Mouse (Mus musculus): Measurements from ENCODE around the gene Camk2d. TPM values are rescaled to one million over a fixed set of nuclear protein-coding genes. Genes with fewer than 3 reads are reported as not detected.

The Camk2d gene
- polyA plus RNA-seq, 1 experiment from 2014 or later, result 15.4 TPM

DNA sequence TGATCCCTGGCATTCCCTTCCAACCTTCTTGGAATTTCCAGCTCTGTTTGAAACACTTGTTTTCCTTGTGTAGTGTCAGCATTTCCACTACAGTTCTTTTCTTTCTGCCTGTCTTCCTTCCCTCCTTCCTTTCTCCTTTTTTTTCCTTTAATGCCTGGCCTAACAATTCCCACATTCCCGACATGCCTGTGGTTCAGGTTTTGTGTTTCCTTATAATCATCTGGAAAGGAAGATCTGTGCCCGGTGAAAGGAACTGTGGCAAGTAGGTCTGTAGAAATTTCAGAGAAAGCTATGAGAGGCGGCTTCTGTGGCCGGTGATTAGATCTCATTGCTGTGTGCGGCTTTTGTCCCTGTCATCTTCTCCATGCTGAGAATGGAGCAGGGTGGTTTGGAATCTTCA lies 139.1 kb downstream of the Camk2d start:
- Histone ChIP-seq H3K4me3 (ENCODE audit: low read depth, low read length) (no peak overlapping the region), H3K27me3 (ENCODE audit: control insufficient read depth, insufficient read depth, low read length) (no peaks in the 10 kb centered on the region), H3K27ac (replicated peaks; ENCODE audit: low read depth, low read length) (no peak overlapping the region), H3K9me3 (ENCODE audit: control insufficient read depth, low read length) (no peaks in the 10 kb centered on the region), H3K9ac (ENCODE audit: low read length) (no peak overlapping the region), H3K4me2 (ENCODE audit: low read depth, severe bottlenecking) (no peak overlapping the region), H3K4me1 (ENCODE audit: control insufficient read depth, insufficient read depth, low read length) (no peaks in the 10 kb centered on the region), H3K36me3 (ENCODE audit: control insufficient read depth, insufficient read depth, low read length) (no peaks in the 10 kb centered on the region)
- ATAC-seq (ENCODE audit: insufficient number of reproducible peaks, low FRiP score, low TSS enrichment, low read depth) (no peak), DNase-seq (ENCODE audit: low spot score) (no peak)
- 87% methylated on average over 5 of the region's 5 CpGs for WGBS

GRCm38 (mm10) chr3:126737128-126737527 lies 141.0 kb downstream of the Camk2d start:
- 99% methylated on average over 2 of the region's 2 CpGs for WGBS
- no peak for DNase-seq (ENCODE audit: low spot score)
- H3K9ac ChIP-seq (ENCODE audit: low read length), result no peak overlapping the region
- no peaks in the 10 kb centered on the region for H3K36me3 ChIP-seq (ENCODE audit: control insufficient read depth, insufficient read depth, low read length)
- no peak overlapping the region for H3K4me2 ChIP-seq (ENCODE audit: low read depth, severe bottlenecking)
- no peaks in the 10 kb centered on the region for H3K9me3 ChIP-seq (ENCODE audit: control insufficient read depth, low read length)
- no peaks in the 10 kb centered on the region for H3K27me3 ChIP-seq (ENCODE audit: control insufficient read depth, insufficient read depth, low read length)
- H3K4me1 ChIP-seq (ENCODE audit: control insufficient read depth, insufficient read depth, low read length), result no peaks in the 10 kb centered on the region
- no peak overlapping the region for H3K4me3 ChIP-seq (ENCODE audit: low read depth, low read length)
- no peak overlapping the region for H3K27ac ChIP-seq (replicated peaks; ENCODE audit: low read depth, low read length)
- no peak for ATAC-seq (ENCODE audit: insufficient number of reproducible peaks, low FRiP score, low TSS enrichment, low read depth)

- DNase-seq (ENCODE audit: low spot score) (no peak), ATAC-seq (ENCODE audit: insufficient number of reproducible peaks, low FRiP score, low TSS enrichment, low read depth) (no peak)
- H3K4me1 ChIP-seq (ENCODE audit: control insufficient read depth, insufficient read depth, low read length), result no peaks in the 10 kb centered on the region
- H3K4me3 ChIP-seq (ENCODE audit: low read depth, low read length), result no peak overlapping the region
- no peaks in the 10 kb centered on the region for H3K27me3 ChIP-seq (ENCODE audit: control insufficient read depth, insufficient read depth, low read length)
- no peaks in the 10 kb centered on the region for H3K9me3 ChIP-seq (ENCODE audit: control insufficient read depth, low read length)
- no peaks in the 10 kb centered on the region for H3K36me3 ChIP-seq (ENCODE audit: control insufficient read depth, insufficient read depth, low read length)
- WGBS, result 97% methylated on average over 1 of the region's 1 CpGs
- no peak overlapping the region for H3K27ac ChIP-seq (replicated peaks; ENCODE audit: low read depth, low read length)
- H3K4me2 ChIP-seq (ENCODE audit: low read depth, severe bottlenecking), result no peak overlapping the region
- no peak overlapping the region for H3K9ac ChIP-seq (ENCODE audit: low read length)
Measured at GRCm38 (mm10) chr3:126740146-126740545, 144.0 kb downstream of the Camk2d start.

GRCm38 (mm10) chr3:126744432-126745133 lies 148.5 kb downstream of the Camk2d start:
- H3K4me2 ChIP-seq (ENCODE audit: low read depth, severe bottlenecking), result no peak overlapping the region
- H3K36me3 ChIP-seq (ENCODE audit: control insufficient read depth, insufficient read depth, low read length), result no peaks in the 10 kb centered on the region
- ATAC-seq (ENCODE audit: insufficient number of reproducible peaks, low FRiP score, low TSS enrichment, low read depth), result no peak
- no peak for DNase-seq (ENCODE audit: low spot score)
- no peak overlapping the region for H3K9ac ChIP-seq (ENCODE audit: low read length)
- H3K27ac ChIP-seq (replicated peaks; ENCODE audit: low read depth, low read length), result no peak overlapping the region
- H3K9me3 ChIP-seq (ENCODE audit: control insufficient read depth, low read length), result no peaks in the 10 kb centered on the region
- 77% methylated on average over 3 of the region's 3 CpGs for WGBS
- H3K4me3 ChIP-seq (ENCODE audit: low read depth, low read length), result no peak overlapping the region
- H3K27me3 ChIP-seq (ENCODE audit: control insufficient read depth, insufficient read depth, low read length), result no peaks in the 10 kb centered on the region
- no peaks in the 10 kb centered on the region for H3K4me1 ChIP-seq (ENCODE audit: control insufficient read depth, insufficient read depth, low read length)

DNA sequence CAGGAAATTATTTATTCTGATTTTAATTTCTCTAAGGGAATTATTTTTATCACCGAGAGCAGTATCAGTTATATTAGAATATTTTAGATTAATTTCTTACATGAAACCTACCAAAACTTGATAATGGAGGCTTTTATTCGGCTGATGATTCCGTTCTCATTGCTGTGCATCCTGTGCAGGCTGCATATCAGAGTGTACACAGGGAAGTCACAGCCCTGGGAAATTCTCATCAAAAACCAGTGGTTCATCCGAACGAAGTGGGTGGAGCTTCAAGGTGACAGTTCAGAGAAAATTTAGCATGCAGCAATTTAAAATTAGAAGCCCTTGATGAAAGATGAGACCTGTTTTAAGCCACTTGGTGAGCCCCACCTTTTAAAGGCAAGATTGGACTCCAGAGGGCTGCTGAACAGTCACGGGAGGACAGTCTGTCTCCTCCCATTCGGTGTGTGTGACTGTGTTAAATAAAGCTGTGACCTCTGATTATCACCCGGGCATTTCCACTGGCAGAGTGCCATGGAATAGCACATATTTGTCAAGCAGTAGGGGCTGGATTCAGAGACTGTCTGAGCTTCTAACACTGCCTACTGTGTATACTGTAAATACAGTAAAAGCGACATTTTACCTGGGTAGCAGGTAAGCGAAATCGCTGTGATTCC lies 150.2 kb downstream of the Camk2d start:
- H3K9me3 ChIP-seq (ENCODE audit: control insufficient read depth, low read length), result no peaks in the 10 kb centered on the region

DNA sequence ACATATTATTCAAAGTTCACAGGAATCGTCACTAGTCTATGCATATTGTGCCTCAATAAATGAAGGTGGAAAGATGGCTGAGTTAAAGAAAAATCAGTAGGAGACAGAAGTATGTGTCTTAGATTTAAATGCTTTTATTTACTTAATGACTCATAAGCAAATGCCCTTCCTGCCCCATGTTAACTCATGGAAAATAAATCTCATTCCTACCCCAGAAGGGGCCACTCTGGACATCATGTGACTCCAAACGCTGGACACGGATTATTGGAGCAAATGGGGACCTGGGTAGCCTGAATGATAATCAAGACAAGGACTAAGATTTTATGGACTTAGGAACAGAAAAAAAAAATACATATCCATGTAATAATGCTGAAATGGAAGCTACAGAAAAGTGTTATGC lies 151.5 kb downstream of the Camk2d start:
- ATAC-seq (ENCODE audit: insufficient number of reproducible peaks, low FRiP score, low TSS enrichment, low read depth) (no peak), DNase-seq (ENCODE audit: low spot score) (no peak)
- Histone ChIP-seq H3K4me3 (ENCODE audit: low read depth, low read length) (no peak overlapping the region), H3K27me3 (ENCODE audit: control insufficient read depth, insufficient read depth, low read length) (no peaks in the 10 kb centered on the region), H3K9me3 (ENCODE audit: control insufficient read depth, low read length) (no peaks in the 10 kb centered on the region), H3K27ac (replicated peaks; ENCODE audit: low read depth, low read length) (no peak overlapping the region), H3K4me1 (ENCODE audit: control insufficient read depth, insufficient read depth, low read length) (0 out of 2 replicates have a peak, but pooled peaks cover 3% of the 10 kb centered on the region), H3K36me3 (ENCODE audit: control insufficient read depth, insufficient read depth, low read length) (no peaks in the 10 kb centered on the region), H3K4me2 (ENCODE audit: low read depth, severe bottlenecking) (no peak overlapping the region), H3K9ac (ENCODE audit: low read length) (no peak overlapping the region)
- 92% methylated on average over 3 of the region's 3 CpGs for WGBS

More for the DNA sequence above, 150.2 kb downstream of the Camk2d start:
- Histone ChIP-seq H3K27ac (replicated peaks; ENCODE audit: low read depth, low read length) (no peak overlapping the region), H3K4me3 (ENCODE audit: low read depth, low read length) (no peak overlapping the region), H3K4me2 (ENCODE audit: low read depth, severe bottlenecking) (no peak overlapping the region), H3K4me1 (ENCODE audit: control insufficient read depth, insufficient read depth, low read length) (0 out of 2 replicates have a peak, but pooled peaks cover 3% of the 10 kb centered on the region), H3K9ac (ENCODE audit: low read length) (no peak overlapping the region), H3K27me3 (ENCODE audit: control insufficient read depth, insufficient read depth, low read length) (no peaks in the 10 kb centered on the region), H3K36me3 (ENCODE audit: control insufficient read depth, insufficient read depth, low read length) (no peaks in the 10 kb centered on the region)
- ATAC-seq (ENCODE audit: insufficient number of reproducible peaks, low FRiP score, low TSS enrichment, low read depth) (no peak), DNase-seq (ENCODE audit: low spot score) (no peak)
- WGBS, result 83% methylated on average over 11 of the region's 11 CpGs

GRCm38 (mm10) chr3:126751377-126752098 lies 155.4 kb downstream of the Camk2d start:
- no peaks in the 10 kb centered on the region for H3K36me3 ChIP-seq (ENCODE audit: control insufficient read depth, insufficient read depth, low read length)
- no peak overlapping the region for H3K4me3 ChIP-seq (ENCODE audit: low read depth, low read length)
- H3K9ac ChIP-seq (ENCODE audit: low read length), result no peak overlapping the region
- ATAC-seq (ENCODE audit: insufficient number of reproducible peaks, low FRiP score, low TSS enrichment, low read depth), result no peak
- H3K27ac ChIP-seq (replicated peaks; ENCODE audit: low read depth, low read length), result no peak overlapping the region
- H3K9me3 ChIP-seq (ENCODE audit: control insufficient read depth, low read length), result no peaks in the 10 kb centered on the region
- no peak for DNase-seq (ENCODE audit: low spot score)
- 90% methylated on average over 7 of the region's 7 CpGs for WGBS
- H3K4me1 ChIP-seq (ENCODE audit: control insufficient read depth, insufficient read depth, low read length), result 0 out of 2 replicates have a peak, but pooled peaks cover 3% of the 10 kb centered on the region
- H3K4me2 ChIP-seq (ENCODE audit: low read depth, severe bottlenecking), result no peak overlapping the region
- H3K27me3 ChIP-seq (ENCODE audit: control insufficient read depth, insufficient read depth, low read length), result no peaks in the 10 kb centered on the region

- Histone ChIP-seq H3K36me3 (ENCODE audit: control insufficient read depth, insufficient read depth, low read length) (no peaks in the 10 kb centered on the region), H3K27me3 (ENCODE audit: control insufficient read depth, insufficient read depth, low read length) (no peaks in the 10 kb centered on the region), H3K9ac (ENCODE audit: low read length) (no peak overlapping the region), H3K27ac (replicated peaks; ENCODE audit: low read depth, low read length) (no peak overlapping the region), H3K4me3 (ENCODE audit: low read depth, low read length) (no peak overlapping the region), H3K9me3 (ENCODE audit: control insufficient read depth, low read length) (no peaks in the 10 kb centered on the region), H3K4me1 (ENCODE audit: control insufficient read depth, insufficient read depth, low read length) (0 out of 2 replicates have a peak, but pooled peaks cover 3% of the 10 kb centered on the region), H3K4me2 (ENCODE audit: low read depth, severe bottlenecking) (no peak overlapping the region)
- no peak for DNase-seq (ENCODE audit: low spot score)
- 92% methylated on average over 6 of the region's 6 CpGs for WGBS
- ATAC-seq (ENCODE audit: insufficient number of reproducible peaks, low FRiP score, low TSS enrichment, low read depth), result no peak
Measured at GRCm38 (mm10) chr3:126752978-126753377, 156.9 kb downstream of the Camk2d start.
